Comparison of ENCODE assay signal across 8 mouse cellular contexts in genomic region chr5:98184971-98185805, GRCm38 (mm10). TPM values are rescaled to one million over a fixed set of nuclear protein-coding genes. Genes with fewer than 3 reads are reported as not detected.
A peak's percentile ranks its signal among the peaks of the same experiment; 100 is the strongest.
DNase-seq lines count a peak whose midpoint lies in the region; ATAC-seq and TF ChIP-seq lines count a peak whose summit lies in the region.

No protein-coding gene starts in this region.

- no peaks in the 10 kb centered on the region for H3K9me3 ChIP-seq in forebrain, embryonic 11.5 days (ENCODE audit: control insufficient read depth, low read length)
- H3K9me3 ChIP-seq in lung, embryonic 14.5 days (ENCODE audit: low read depth, low read length), result no peaks in the 10 kb centered on the region

- no peak for TF ChIP-seq POLR2A in olfactory bulb, adult 2 months (IDR thresholded peaks at IDR 0.05; ENCODE audit: insufficient read depth, low read depth, low read length)

- H3K27ac ChIP-seq in forebrain, embryonic 11.5 days (ENCODE audit: low read depth, low read length), result no peak overlapping the region
- no peak overlapping the region for H3K27ac ChIP-seq in lung, embryonic 14.5 days (ENCODE audit: low read depth)
- no peak overlapping the region for H3K27ac ChIP-seq in olfactory bulb, adult 2 months (ENCODE audit: insufficient read depth, low read depth, low read length)

- peaks cover 84% of the 10 kb centered on the region for H3K27me3 ChIP-seq in forebrain, embryonic 11.5 days (ENCODE audit: control insufficient read depth, insufficient read depth, low read length)
- H3K27me3 ChIP-seq in lung, embryonic 14.5 days (ENCODE audit: insufficient read depth, low read length), result peaks cover 98% of the 10 kb centered on the region

- peak overlapping the region; percentile 43 for H3K4me3 ChIP-seq in forebrain, embryonic 11.5 days (ENCODE audit: low read depth, low read length)
- H3K4me3 ChIP-seq in lung, embryonic 14.5 days (ENCODE audit: low read depth, low read length), result peak overlapping the region; percentile 59
- peak overlapping the region; percentile 49 for H3K4me3 ChIP-seq in olfactory bulb, adult 2 months (ENCODE audit: insufficient read depth, low read depth, low read length)

- intact Hi-C loops in heart, postnatal 10 days (cut with DNase I), result loop anchor here (10.0 kb wide), 1 partner anchor 140 kb away; the partner anchor contains the start of gene Cfap299

- 0% methylated on average over 83 of the region's 89 CpGs for whole genome bisulfite sequencing in forebrain, embryonic 11.5 days
- WGBS in lung, embryonic 14.5 days, result under 1% methylated on average over 87 of the region's 89 CpGs
- under 1% methylated on average over 89 of the region's 89 CpGs for WGBS in olfactory bulb, adult 2 months

- peak; percentile 71 for ATAC-seq in forebrain, embryonic 11.5 days (replicated peaks; ENCODE audit: low FRiP score)
- ATAC-seq in lung, embryonic 14.5 days (ENCODE audit: insufficient read depth), result peak; percentile 62

- peak overlapping the region; percentile 41 for H3K9ac ChIP-seq in forebrain, embryonic 11.5 days (ENCODE audit: low read length)
- H3K9ac ChIP-seq in lung, embryonic 14.5 days, result peak overlapping the region; percentile 50

- H3K36me3 ChIP-seq in forebrain, embryonic 11.5 days (ENCODE audit: control insufficient read depth, insufficient read depth, low read length), result no peaks in the 10 kb centered on the region
- H3K36me3 ChIP-seq in lung, embryonic 14.5 days (ENCODE audit: insufficient read depth), result no peaks in the 10 kb centered on the region

- DNase-seq in CD4-positive, CD25-positive, alpha-beta regulatory T cell, adult 2 months (ENCODE audit: low read depth, low spot score), result peak; percentile 86
- peak; percentile 39 for DNase-seq in c-Kit-positive CD71-negative TER-119-negative erythroid progenitor cells, embryonic 14.5 days (ENCODE audit: low read depth)
- peak; percentile 94 for DNase-seq in forebrain, embryonic 11.5 days (ENCODE audit: low spot score)
- peak; percentile 91 for DNase-seq in heart, postnatal 10 days
- DNase-seq in kidney, postnatal 36 days, result peak; percentile 76 to 92
- peak; percentile 92 for DNase-seq in lung, embryonic 14.5 days
- peak; percentile 49 to 51 for DNase-seq in thymus, adult 18-20 months

- peaks cover 17% of the 10 kb centered on the region for H3K4me1 ChIP-seq in forebrain, embryonic 11.5 days (replicated peaks; ENCODE audit: control insufficient read depth, insufficient read depth, low read length)
- peaks cover 4% of the 10 kb centered on the region; the same call in 1 of the 2 replicates for H3K4me1 ChIP-seq in lung, embryonic 14.5 days (ENCODE audit: insufficient read depth)
- peaks cover 18% of the 10 kb centered on the region for H3K4me1 ChIP-seq in olfactory bulb, adult 2 months (ENCODE audit: control insufficient read depth, insufficient read depth, low read length)

- peak overlapping the region; percentile 61 for H3K4me2 ChIP-seq in forebrain, embryonic 11.5 days (ENCODE audit: low read depth, low read length, severe bottlenecking)
- peak overlapping the region; percentile 89 for H3K4me2 ChIP-seq in lung, embryonic 14.5 days

- peak; percentile 68 for TF ChIP-seq CTCF in lung, embryonic 14.5 days (IDR thresholded peaks at IDR 0.05; ENCODE audit: low read depth)
- peak; percentile 63; the same call in 1 of the 2 replicates for TF ChIP-seq CTCF in olfactory bulb, adult 2 months (IDR thresholded peaks at IDR 0.05; ENCODE audit: insufficient read depth, low read depth, low read length)

RNA-seq across cellular contexts. Expression of gene Prdm8, which starts 18.2 kb away (rescaled TPM):
- 0.96 and 0.97 TPM in 2 replicates for polyA plus RNA-seq in forebrain, embryonic 11.5 days (2014; fragmentation: Nextera tagmentation; extraction: Ambion mirVana)
- under 1 TPM; 0.29 to 0.45 TPM for total RNA-seq in heart, postnatal 10 days (2021)
- 1.1 and 1.7 TPM in 2 replicates for polyA plus RNA-seq in lung, embryonic 14.5 days (2014; fragmentation: Nextera tagmentation; extraction: Ambion mirVana)
- polyA plus RNA-seq in olfactory bulb, adult 2 months (2012; ENCODE audit: insufficient read depth, insufficient read length, low replicate concordance, missing spikeins), result not detected in 2 replicates

Comparison
In these comparisons a context has a peak if more than half of its experiments do, and no peak if none do; other contexts are left out.
1. DNase-seq: peak in every context shown above with its lines; median percentile 94 in forebrain, embryonic 11.5 days; 92 in lung, embryonic 14.5 days; 91 in heart, postnatal 10 days; 86 in CD4-positive, CD25-positive, alpha-beta regulatory T cell, adult 2 months; 84 in kidney, postnatal 36 days; 50 in thymus, adult 18-20 months; 39 in c-Kit-positive CD71-negative TER-119-negative erythroid progenitor cells, embryonic 14.5 days.